In genomic region chr4:35125299-35125777, GRCm38 (mm10) we compare ENCODE assay signal across 10 mouse cellular contexts. TPM values are rescaled to one million over a fixed set of nuclear protein-coding genes. Genes with fewer than 3 reads are reported as not detected.
DNase-seq lines count a peak whose midpoint lies in the region; ATAC-seq and TF ChIP-seq lines count a peak whose summit lies in the region.
"Had no signal": no experiment of that assay in that cellular context is flagged by ENCODE, and none has a peak within 500 bp of the region (broad histone marks: within the 10 kb centered on the region; RNA-seq: fewer than 3 reads in every experiment).

No protein-coding gene starts in this region.

- TF ChIP-seq RAD21 in CH12.LX (IDR thresholded peaks at IDR 0.05; ENCODE audit: low read depth, low read length): no peak

- peak; percentile 95 for ATAC-seq in hindbrain, embryonic 12.5 days (ENCODE audit: low FRiP score)
- ATAC-seq in midbrain, embryonic 13.5 days: peak; percentile 93

- no peaks in the 10 kb centered on the region for H3K9me3 ChIP-seq in CH12.LX (replicated peaks; ENCODE audit: low read length)
- H3K9me3 ChIP-seq in hindbrain, embryonic 12.5 days (replicated peaks): no peaks in the 10 kb centered on the region
- H3K9me3 ChIP-seq in midbrain, embryonic 13.5 days: no peaks in the 10 kb centered on the region
- H3K9me3 ChIP-seq: heart, embryonic 15.5 days had no signal

- peaks cover 33 to 94% of the 10 kb centered on the region in 2 experiments for H3K4me1 ChIP-seq in CH12.LX (ENCODE audit: control insufficient read depth in 1 of 2, insufficient read depth in 2 of 2)
- peaks cover 42% of the 10 kb centered on the region for H3K4me1 ChIP-seq in hindbrain, embryonic 12.5 days
- H3K4me1 ChIP-seq in midbrain, embryonic 13.5 days (replicated peaks): peaks cover 58% of the 10 kb centered on the region

- peak overlapping the region; percentile 33; the same call in 1 of the 2 replicates for H3K4me2 ChIP-seq in CH12.LX (ENCODE audit: insufficient read depth, low read depth, poor library complexity, severe bottlenecking)
- H3K4me2 ChIP-seq in hindbrain, embryonic 12.5 days (replicated peaks): peak overlapping the region; percentile 22; the same call in 1 of the 2 replicates
- H3K4me2 ChIP-seq in midbrain, embryonic 13.5 days (replicated peaks): peak overlapping the region; percentile 31; the same call in 1 of the 2 replicates
- H3K4me2 ChIP-seq: heart, embryonic 15.5 days had no signal

- H3K27ac ChIP-seq in CH12.LX (ENCODE audit: insufficient read depth, low read depth): 0 out of 2 replicates have a peak overlapping the region, but pooled peaks have one; percentile 46
- H3K27ac ChIP-seq in hindbrain, embryonic 12.5 days: peak overlapping the region; percentile 50
- H3K27ac ChIP-seq in midbrain, embryonic 13.5 days: peak overlapping the region; percentile 82
- H3K27ac ChIP-seq: heart, embryonic 15.5 days had no signal

- H3K4me3 ChIP-seq in CH12.LX (replicated peaks in 1 of 3; ENCODE audit: low read depth in 2 of 3, low read length in 2 of 3, poor library complexity in 1 of 3): no peak overlapping the region
- H3K4me3 ChIP-seq in hindbrain, embryonic 12.5 days: no peak overlapping the region
- H3K4me3 ChIP-seq in midbrain, embryonic 13.5 days (replicated peaks): 0 out of 2 replicates have a peak overlapping the region, but pooled peaks have one; percentile 11
- H3K4me3 ChIP-seq: heart, embryonic 15.5 days had no signal

- no peaks in the 10 kb centered on the region for H3K36me3 ChIP-seq in CH12.LX (replicated peaks in 1 of 2; ENCODE audit: control insufficient read depth in 1 of 2, insufficient read depth in 1 of 2, low read length in 1 of 2)
- H3K36me3 ChIP-seq in hindbrain, embryonic 12.5 days: no peaks in the 10 kb centered on the region
- H3K36me3 ChIP-seq in midbrain, embryonic 13.5 days: no peaks in the 10 kb centered on the region
- H3K36me3 ChIP-seq: heart, embryonic 15.5 days had no signal

- TF ChIP-seq EP300 in CH12.LX (IDR thresholded peaks at IDR 0.05; ENCODE audit: low read length): no peak

- in situ Hi-C loops in CH12.LX (cut with MboI; ENCODE audit: low pct_ligation_motif_present, low pct_unique_long_range_greater_than_20kb, low sequenced_read_pairs): no loop called here

- no peak for DNase-seq in CH12.LX (ENCODE audit: extremely low read depth)
- peak; percentile 26 for DNase-seq in brain, adult 2 months (ENCODE audit: low read depth, low spot score)
- no peak for DNase-seq in B cell, adult 2 months
- DNase-seq in urinary bladder, postnatal 10 days (ENCODE audit: low spot score): no peak
- no peak for DNase-seq in cerebellum, adult 18-20 months
- DNase-seq: cerebellum, postnatal 36 days had no signal

- no peak for TF ChIP-seq CTCF in CH12.LX (conservative IDR thresholded peaks at IDR 0.05 in 1 of 2, IDR thresholded peaks at IDR 0.05 in 1 of 2; ENCODE audit: low read depth in 2 of 2, low read length in 2 of 2)

- TF ChIP-seq POLR2A in CH12.LX (IDR thresholded peaks at IDR 0.05; ENCODE audit: low read depth, low read length): no peak

- H3K79me2 ChIP-seq in CH12.LX (replicated peaks; ENCODE audit: control insufficient read depth, extremely low read depth, insufficient read depth, poor library complexity, severe bottlenecking): peaks cover 43% of the 10 kb centered on the region

- H3K9ac ChIP-seq in CH12.LX (ENCODE audit: insufficient read depth, low read depth): peak overlapping the region; percentile 27
- no peak overlapping the region for H3K9ac ChIP-seq in hindbrain, embryonic 12.5 days
- H3K9ac ChIP-seq in midbrain, embryonic 13.5 days (replicated peaks): no peak overlapping the region
- H3K9ac ChIP-seq: heart, embryonic 15.5 days had no signal

- WGBS in hindbrain, embryonic 12.5 days: 4% methylated on average over 5 of the region's 6 CpGs
- WGBS in midbrain, embryonic 13.5 days: 2% methylated on average over 5 of the region's 6 CpGs

- dilution Hi-C loops in CH12.LX (cut with MboI; ENCODE audit: extremely low pct_ligation_motif_present, extremely low pct_unique_long_range_greater_than_20kb, low sequenced_read_pairs): no loop called here

- H3K27me3 ChIP-seq in CH12.LX (replicated peaks): no peaks in the 10 kb centered on the region
- no peaks in the 10 kb centered on the region for H3K27me3 ChIP-seq in hindbrain, embryonic 12.5 days
- H3K27me3 ChIP-seq in midbrain, embryonic 13.5 days: no peaks in the 10 kb centered on the region
- H3K27me3 ChIP-seq: heart, embryonic 15.5 days had no signal

TF ChIP-seq in CH12.LX, 34 proteins besides CTCF, POLR2A, EP300 and RAD21:
- TF ChIP-seq MXI1 (IDR thresholded peaks at IDR 0.05; ENCODE audit: low read depth, low read length) (no peak), TBP (conservative IDR thresholded peaks at IDR 0.05; ENCODE audit: low read depth, low read length) (no peak), KAT2A (IDR thresholded peaks at IDR 0.05; ENCODE audit: insufficient replicate concordance, low read length) (no peak), TCF12 (IDR thresholded peaks at IDR 0.05; ENCODE audit: low read depth, low read length) (no peak), ETS1 (conservative IDR thresholded peaks at IDR 0.05; ENCODE audit: low read depth, low read length) (no peak), BHLHE40 (IDR thresholded peaks at IDR 0.05; ENCODE audit: low read depth, low read length) (no peak), MEF2A (IDR thresholded peaks at IDR 0.05; ENCODE audit: borderline replicate concordance, low read depth, low read length) (no peak), RCOR1 (conservative IDR thresholded peaks at IDR 0.05; ENCODE audit: low read depth, low read length) (no peak), ZMIZ1 (IDR thresholded peaks at IDR 0.05; ENCODE audit: low read depth, low read length) (no peak), GABPA (IDR thresholded peaks at IDR 0.05; ENCODE audit: insufficient replicate concordance, low read depth, low read length) (no peak), NELFE (IDR thresholded peaks at IDR 0.05; ENCODE audit: low read depth, low read length) (no peak), JUN (IDR thresholded peaks at IDR 0.05; ENCODE audit: insufficient read depth, low read depth, low read length) (no peak), USF2 (conservative IDR thresholded peaks at IDR 0.05; ENCODE audit: low read depth, low read length) (no peak), ZC3H11A (IDR thresholded peaks at IDR 0.05; ENCODE audit: low read depth, low read length) (no peak)

RNA-seq across cellular contexts. Expression of gene Ifnk, which starts 26.5 kb away (rescaled TPM):
- not detected in 2 replicates for total RNA-seq in CH12.LX (2012; rRNA removed)
- not detected in 2 replicates for total RNA-seq in CH12.LX (2014; rRNA removed)
- not detected in 2 replicates for polyA plus RNA-seq in CH12.LX (2012; ENCODE audit: insufficient read length, low read depth)
- polyA plus RNA-seq in hindbrain, embryonic 12.5 days (2016; fragmentation: Nextera tagmentation; extraction: Ambion mirVana): 0.60 TPM in 1 of 2 replicates, not detected in the other
- polyA plus RNA-seq in midbrain, embryonic 13.5 days (2015; fragmentation: Nextera tagmentation; extraction: Ambion mirVana): 0.26 TPM in 1 of 2 replicates, not detected in the other
- polyA plus RNA-seq: heart, embryonic 15.5 days; limb, embryonic 11.5 days had no signal

RNA-seq across cellular contexts. Expression of gene Mob3b, which starts 31.9 kb away (rescaled TPM):
- total RNA-seq in CH12.LX (2012; rRNA removed) (9.4 and 11.7 TPM in 2 replicates), CH12.LX (2014; rRNA removed) (3.2 and 3.5 TPM in 2 replicates)
- polyA plus RNA-seq in CH12.LX (2012; ENCODE audit: insufficient read length, low read depth): 11.0 and 12.3 TPM in 2 replicates
- polyA plus RNA-seq in hindbrain, embryonic 12.5 days (2016; fragmentation: Nextera tagmentation; extraction: Ambion mirVana): 11.1 and 11.3 TPM in 2 replicates
- 10.2 and 14.9 TPM in 2 replicates for polyA plus RNA-seq in midbrain, embryonic 13.5 days (2015; fragmentation: Nextera tagmentation; extraction: Ambion mirVana)
